Comparison of ENCODE assay signal across 17 mouse cellular contexts in the genomic region with DNA sequence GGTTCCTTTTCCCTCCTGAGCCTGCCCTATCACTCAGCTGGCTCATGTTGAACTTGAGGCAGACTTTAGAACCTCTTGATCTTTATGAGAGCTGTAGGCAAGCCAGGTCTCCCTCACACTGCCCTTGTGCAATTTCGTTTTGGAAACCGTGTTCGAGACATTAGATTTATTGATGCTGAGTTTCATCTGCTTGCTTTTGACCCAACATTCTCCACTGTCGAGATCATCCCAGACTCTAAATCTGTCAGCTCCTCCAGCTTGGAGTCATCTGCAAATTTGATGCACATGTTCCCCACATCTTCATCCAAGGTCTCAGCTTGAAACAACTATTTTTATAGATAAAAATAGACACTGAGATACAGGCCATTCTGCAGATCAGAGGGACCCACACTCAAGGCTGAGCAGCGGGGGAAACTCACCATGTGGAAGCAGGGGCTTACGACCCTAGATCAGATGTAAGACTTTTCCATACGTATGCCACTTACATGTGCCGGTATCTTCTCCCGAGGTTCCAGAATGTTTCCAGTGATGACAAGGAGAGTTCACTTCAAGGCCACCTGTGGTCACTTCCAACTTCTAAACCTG.
A peak's percentile ranks its signal among the peaks of the same experiment; 100 is the strongest.
DNase-seq lines count a peak whose midpoint lies in the region; ATAC-seq and TF ChIP-seq lines count a peak whose summit lies in the region.
"Had no signal": no experiment of that assay in that cellular context is flagged by ENCODE, and none has a peak within 500 bp of the region (broad histone marks: within the 10 kb centered on the region; RNA-seq: fewer than 3 reads in every experiment).

No protein-coding gene starts in this region.

- ATAC-seq in kidney, postnatal 0 days (replicated peaks; ENCODE audit: low FRiP score, low read depth): no peak
- no peak for ATAC-seq in kidney, embryonic 16.5 days (ENCODE audit: low FRiP score, low TSS enrichment)
- ATAC-seq in midbrain, embryonic 11.5 days (ENCODE audit: low FRiP score): no peak
- ATAC-seq in midbrain, embryonic 16.5 days: no peak
- ATAC-seq: forebrain, embryonic 13.5 days; hindbrain, postnatal 0 days; midbrain, embryonic 15.5 days had no signal

- no peak for TF ChIP-seq CTCF in kidney, postnatal 0 days (IDR thresholded peaks at IDR 0.05; ENCODE audit: low read depth)
- no peak for TF ChIP-seq CTCF in embryonic fibroblast, embryonic 13.5 days (IDR thresholded peaks at IDR 0.05; ENCODE audit: borderline replicate concordance, insufficient read depth, low read length)

- no peaks in the 10 kb centered on the region for H3K36me3 ChIP-seq in kidney, postnatal 0 days (ENCODE audit: insufficient read depth, low read length)
- no peaks in the 10 kb centered on the region for H3K36me3 ChIP-seq in kidney, embryonic 16.5 days (ENCODE audit: insufficient read depth, low read length)
- no peaks in the 10 kb centered on the region for H3K36me3 ChIP-seq in midbrain, embryonic 11.5 days (ENCODE audit: control insufficient read depth, insufficient read depth, low read length)
- H3K36me3 ChIP-seq in midbrain, embryonic 16.5 days (ENCODE audit: control insufficient read depth, insufficient read depth, low read length): no peaks in the 10 kb centered on the region
- H3K36me3 ChIP-seq: heart, embryonic 13.5 days; liver, embryonic 13.5 days; lung, embryonic 15.5 days; midbrain, embryonic 15.5 days had no signal

- 54% methylated on average over 9 of the region's 9 CpGs for WGBS in kidney, postnatal 0 days
- WGBS in kidney, embryonic 16.5 days: 62% methylated on average over 9 of the region's 9 CpGs
- 82% methylated on average over 9 of the region's 9 CpGs for WGBS in midbrain, embryonic 11.5 days
- WGBS in midbrain, embryonic 16.5 days: 90% methylated on average over 9 of the region's 9 CpGs

- no peak overlapping the region for H3K27ac ChIP-seq in kidney, postnatal 0 days
- no peak overlapping the region for H3K27ac ChIP-seq in kidney, embryonic 16.5 days (ENCODE audit: low read length)
- no peak overlapping the region for H3K27ac ChIP-seq in midbrain, embryonic 11.5 days (ENCODE audit: low read depth, low read length)
- no peak overlapping the region for H3K27ac ChIP-seq in midbrain, embryonic 16.5 days (ENCODE audit: low read length)
- peak overlapping the region; percentile 42; the same call in 1 of the 2 replicates for H3K27ac ChIP-seq in embryonic fibroblast, embryonic 13.5 days (ENCODE audit: insufficient read depth, low read length)
- H3K27ac ChIP-seq: forebrain, embryonic 13.5 days; heart, embryonic 13.5 days; hindbrain, postnatal 0 days; liver, embryonic 13.5 days; lung, embryonic 15.5 days; midbrain, embryonic 15.5 days had no signal

- peak; percentile 51 for DNase-seq in adrenal gland, adult 8-10 months
- no peak for DNase-seq in adrenal gland, postnatal 4 days (ENCODE audit: low spot score in 2 of 2)
- DNase-seq in kidney, postnatal 0 days (ENCODE audit: low spot score): peak; percentile 69
- peak; percentile 41 for DNase-seq in midbrain, embryonic 11.5 days (ENCODE audit: low spot score, missing footprints)
- DNase-seq in lung, postnatal 36 days: no peak
- DNase-seq: cerebellum, postnatal 10 days; embryo, embryonic 11 days; kidney, adult 18-20 months; liver, embryonic 13.5 days had no signal

- no peak for TF ChIP-seq POLR2A in embryonic fibroblast, embryonic 13.5 days (IDR thresholded peaks at IDR 0.05; ENCODE audit: low read depth, low read length)

- no peak overlapping the region for H3K9ac ChIP-seq in kidney, postnatal 0 days (ENCODE audit: low read depth, low read length)
- H3K9ac ChIP-seq in kidney, embryonic 16.5 days (replicated peaks; ENCODE audit: low read length): no peak overlapping the region
- no peak overlapping the region for H3K9ac ChIP-seq in midbrain, embryonic 11.5 days (ENCODE audit: low read length)
- no peak overlapping the region for H3K9ac ChIP-seq in midbrain, embryonic 16.5 days (ENCODE audit: low read depth, low read length)
- H3K9ac ChIP-seq: forebrain, embryonic 13.5 days; heart, embryonic 13.5 days; liver, embryonic 13.5 days; lung, embryonic 15.5 days; midbrain, embryonic 15.5 days had no signal

- no peak overlapping the region for H3K4me2 ChIP-seq in kidney, postnatal 0 days (ENCODE audit: low read length)
- H3K4me2 ChIP-seq in kidney, embryonic 16.5 days (replicated peaks; ENCODE audit: low read depth, low read length): no peak overlapping the region
- H3K4me2 ChIP-seq in midbrain, embryonic 11.5 days: no peak overlapping the region
- no peak overlapping the region for H3K4me2 ChIP-seq in midbrain, embryonic 16.5 days (ENCODE audit: low read length)
- H3K4me2 ChIP-seq: forebrain, embryonic 13.5 days; heart, embryonic 13.5 days; liver, embryonic 13.5 days; lung, embryonic 15.5 days; midbrain, embryonic 15.5 days had no signal

- no peaks in the 10 kb centered on the region for H3K27me3 ChIP-seq in kidney, postnatal 0 days (ENCODE audit: insufficient read depth, low read length)
- 0 out of 2 replicates have a peak, but pooled peaks cover 3% of the 10 kb centered on the region for H3K27me3 ChIP-seq in kidney, embryonic 16.5 days (ENCODE audit: insufficient read depth, low read length)
- H3K27me3 ChIP-seq in midbrain, embryonic 11.5 days (ENCODE audit: control insufficient read depth, insufficient read depth, low read length): no peaks in the 10 kb centered on the region
- H3K27me3 ChIP-seq in midbrain, embryonic 16.5 days (ENCODE audit: control insufficient read depth, insufficient read depth, low read depth, low read length): no peaks in the 10 kb centered on the region
- H3K27me3 ChIP-seq: forebrain, embryonic 13.5 days; liver, embryonic 13.5 days; midbrain, embryonic 15.5 days had no signal

- H3K4me1 ChIP-seq in kidney, postnatal 0 days (replicated peaks; ENCODE audit: insufficient read depth, low read length): peaks cover 3% of the 10 kb centered on the region; the same call in 1 of the 2 replicates
- H3K4me1 ChIP-seq in kidney, embryonic 16.5 days (ENCODE audit: insufficient read depth, low read length): peaks cover 21% of the 10 kb centered on the region
- H3K4me1 ChIP-seq in midbrain, embryonic 11.5 days (ENCODE audit: control insufficient read depth, insufficient read depth, low read length): peaks cover 7% of the 10 kb centered on the region
- H3K4me1 ChIP-seq in midbrain, embryonic 16.5 days (ENCODE audit: control insufficient read depth, insufficient read depth, low read length): peaks cover 5% of the 10 kb centered on the region; the same call in 1 of the 2 replicates
- no peaks in the 10 kb centered on the region for H3K4me1 ChIP-seq in embryonic fibroblast, embryonic 13.5 days (ENCODE audit: control insufficient read depth, insufficient read depth, low read length)

- H3K4me3 ChIP-seq in kidney, postnatal 0 days (replicated peaks; ENCODE audit: low read depth, low read length): no peak overlapping the region
- H3K4me3 ChIP-seq in kidney, embryonic 16.5 days (ENCODE audit: low read length): no peak overlapping the region
- H3K4me3 ChIP-seq in midbrain, embryonic 11.5 days (ENCODE audit: low read depth, low read length): no peak overlapping the region
- no peak overlapping the region for H3K4me3 ChIP-seq in midbrain, embryonic 16.5 days (ENCODE audit: low read depth, low read length)
- no peak overlapping the region for H3K4me3 ChIP-seq in embryonic fibroblast, embryonic 13.5 days (ENCODE audit: insufficient read depth, low read length)
- H3K4me3 ChIP-seq: forebrain, embryonic 13.5 days; heart, embryonic 13.5 days; liver, embryonic 13.5 days; lung, embryonic 15.5 days; midbrain, embryonic 15.5 days had no signal

- H3K9me3 ChIP-seq in kidney, postnatal 0 days (replicated peaks; ENCODE audit: low read length): no peaks in the 10 kb centered on the region
- H3K9me3 ChIP-seq in kidney, embryonic 16.5 days (ENCODE audit: low read length): no peaks in the 10 kb centered on the region
- H3K9me3 ChIP-seq in midbrain, embryonic 11.5 days (ENCODE audit: control insufficient read depth, low read length): no peaks in the 10 kb centered on the region
- H3K9me3 ChIP-seq in midbrain, embryonic 16.5 days (replicated peaks; ENCODE audit: control insufficient read depth, low read length, poor library complexity, severe bottlenecking): no peaks in the 10 kb centered on the region
- H3K9me3 ChIP-seq: forebrain, embryonic 13.5 days; heart, embryonic 13.5 days; liver, embryonic 13.5 days; lung, embryonic 15.5 days; midbrain, embryonic 15.5 days had no signal

Comparison
In these comparisons a context has a peak if more than half of its experiments do, and no peak if none do; other contexts are left out.
1. DNase-seq: peak in adrenal gland, adult 8-10 months (single experiment), kidney, postnatal 0 days (single experiment) and midbrain, embryonic 11.5 days (single experiment); none in adrenal gland, postnatal 4 days (0 of 2) and lung, postnatal 36 days (single experiment).